Mouse (Mus musculus) hindbrain, postnatal 0 days (tissue): ENCODE measurements at regions not wholly inside any gene's neighbourhood (a gene's known extent, or its start where the extent isn't known, plus 50 kb on each side); places are given as distances from the start of the nearest gene placed in this dataset.
A peak's percentile ranks its signal among the peaks of the same experiment; 100 is the strongest.

Experiments used
- ATAC-seq: fragments of 200-750 bp; cut with Nextera tagmentation; 2 replicates; pipeline ENCODE4 v1.8.0; 2017; ENCODE audit warnings: mild to moderate bottlenecking, moderate TSS enrichment, moderate library complexity
- DNase-seq: peaks from one replicate; pipeline ENCODE4 v3.0.0-alpha.2; 2015; ENCODE audit warnings: low spot score
- H3K27ac ChIP-seq: fragments of 300-500 bp; sonication (generic); 2 replicates; pipeline ENCODE4 v1.5.1; 2014; ENCODE audit warnings: mild to moderate bottlenecking
- H3K27me3 ChIP-seq: fragments of 300-500 bp; sonication (generic); 2 replicates; pipeline ENCODE4 v1.6.1; 2014; ENCODE audit warnings: low read length, mixed read lengths; ENCODE audit not compliant: insufficient read depth
- H3K36me3 ChIP-seq: fragments of 300-500 bp; sonication (generic); 2 replicates; pipeline ENCODE4 v1.6.1; 2014; ENCODE audit warnings: low read length, mixed read lengths; ENCODE audit not compliant: insufficient read depth
- H3K4me1 ChIP-seq: fragments of 300-500 bp; sonication (generic); 2 replicates; pipeline ENCODE4 v1.6.1; 2014; ENCODE audit warnings: antibody characterized with exemption, low read length, mixed read lengths; ENCODE audit not compliant: insufficient read depth
- H3K4me2 ChIP-seq: fragments of 300-500 bp; sonication (generic); 2 replicates; pipeline ENCODE4 v1.6.1; 2014; ENCODE audit warnings: low read depth, mild to moderate bottlenecking, low read length, moderate library complexity, mixed read lengths
- H3K4me3 ChIP-seq: fragments of 300-500 bp; sonication (generic); 2 replicates; pipeline ENCODE4 v1.5.1; 2014; ENCODE audit warnings: low read length
- H3K9ac ChIP-seq: fragments of 300-500 bp; sonication (generic); replicated peaks from 2 replicates; pipeline ENCODE4 v1.6.1; 2014; ENCODE audit warnings: mild to moderate bottlenecking, low read length, moderate library complexity, mixed read lengths
- H3K9me3 ChIP-seq: fragments of 300-500 bp; sonication (generic); 2 replicates; pipeline ENCODE4 v1.6.1; 2016; ENCODE audit warnings: low read length, mixed read lengths
- CTCF ChIP-seq: IDR thresholded peaks from 2 replicates; pipeline ENCODE4 v1.5.1; 2016; ENCODE audit warnings: antibody characterized with exemption, control low read depth, low read depth
- WGBS: fragments of 180-500 bp; shearing (Covaris S2); extraction: QIAGEN DNeasy Blood & Tissue Kit; methylation state at CpG from one replicate; pipeline ENCODE4 v1.1.7; 2014; 5-methylcytosine and 5-hydroxymethylcytosine counted together

DNA sequence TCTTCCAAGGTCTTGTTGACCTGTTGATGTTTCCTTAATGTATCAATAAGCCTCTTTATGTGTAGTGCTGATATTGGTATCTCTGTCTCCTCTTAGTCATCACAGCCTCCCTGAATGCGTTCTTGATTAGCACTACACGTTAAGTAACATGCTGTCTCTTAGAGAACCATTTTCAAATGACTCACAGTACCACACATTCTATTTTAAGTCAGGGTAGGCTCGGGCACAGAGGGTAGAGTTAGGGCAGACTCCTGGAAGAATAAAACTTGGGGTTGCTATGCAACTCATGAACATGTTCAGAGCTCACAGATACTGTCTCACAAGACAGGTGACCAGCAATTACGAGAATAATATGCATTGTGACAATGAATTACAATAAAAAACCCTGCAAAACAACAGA, 320.1 kb upstream of the Sdr16c6 start:
- Histone ChIP-seq H3K27me3 (no peaks in the 10 kb centered on the region), H3K9ac (no peak overlapping the region), H3K27ac (no peak overlapping the region), H3K4me2 (no peak overlapping the region), H3K4me1 (no peaks in the 10 kb centered on the region), H3K36me3 (no peaks in the 10 kb centered on the region), H3K9me3 (no peaks in the 10 kb centered on the region), H3K4me3 (no peak overlapping the region)
- DNase-seq (no peak), ATAC-seq (no peak)
- WGBS = 80% methylated on average over 4 of the region's 4 CpGs
- no peak for TF ChIP-seq CTCF

DNA sequence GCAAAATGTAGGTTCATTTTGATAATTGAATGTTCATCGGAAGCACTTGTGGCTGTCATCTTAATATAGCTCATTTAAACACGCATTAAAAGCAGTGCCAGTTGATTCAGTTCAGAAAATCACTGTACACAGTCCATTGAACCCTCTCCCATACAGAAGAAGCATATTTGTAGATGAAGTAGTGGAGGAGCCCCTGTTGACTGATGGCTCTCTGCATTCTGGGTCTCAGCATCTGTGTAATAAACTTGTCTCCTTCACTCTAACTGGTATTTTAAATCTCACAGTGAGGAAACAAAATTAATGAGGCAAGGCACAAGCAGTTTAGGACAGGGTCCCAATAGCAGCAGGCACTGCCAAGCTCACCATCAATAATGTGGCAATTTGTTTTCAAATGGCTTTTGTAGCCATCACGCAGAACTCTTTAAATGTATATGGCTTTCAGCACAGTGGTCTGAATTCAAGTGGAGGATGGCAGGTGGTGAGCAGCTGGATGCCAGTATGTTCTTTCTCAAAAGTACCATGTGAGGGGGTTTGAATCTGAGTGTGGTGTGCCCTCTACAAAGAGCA, 302.8 kb upstream of the Sdr16c6 start:
- Histone ChIP-seq H3K27me3 (no peaks in the 10 kb centered on the region), H3K4me1 (no peaks in the 10 kb centered on the region), H3K27ac (no peak overlapping the region), H3K9ac (no peak overlapping the region), H3K9me3 (no peaks in the 10 kb centered on the region), H3K4me2 (no peak overlapping the region), H3K4me3 (no peak overlapping the region), H3K36me3 (no peaks in the 10 kb centered on the region)
- ATAC-seq (peak; percentile 35; the same call in 1 of the 2 replicates), DNase-seq (peak; percentile 11)
- TF ChIP-seq CTCF = no peak
- 73% methylated on average over 3 of the region's 3 CpGs for WGBS

DNA sequence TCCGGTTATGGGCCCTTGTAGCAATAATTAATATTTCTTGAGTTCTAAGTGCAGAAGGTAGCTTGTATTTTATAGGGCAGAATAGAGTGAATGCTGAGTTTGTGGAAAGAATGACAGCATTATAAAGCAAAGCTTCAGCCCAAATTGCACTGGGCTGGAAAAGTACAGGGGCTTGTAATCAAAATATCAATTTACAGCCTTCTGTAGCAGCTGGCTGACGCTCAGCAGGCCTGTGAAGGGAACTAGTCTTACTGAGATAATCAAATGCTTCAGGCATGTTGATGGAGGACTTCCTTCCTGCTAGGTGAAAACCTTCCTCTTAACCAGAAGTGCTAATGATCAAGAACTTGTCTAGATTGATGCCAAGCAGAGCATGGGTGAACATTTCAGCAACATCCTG, 257.9 kb upstream of the Sdr16c6 start:
- no peak for ATAC-seq

DNA sequence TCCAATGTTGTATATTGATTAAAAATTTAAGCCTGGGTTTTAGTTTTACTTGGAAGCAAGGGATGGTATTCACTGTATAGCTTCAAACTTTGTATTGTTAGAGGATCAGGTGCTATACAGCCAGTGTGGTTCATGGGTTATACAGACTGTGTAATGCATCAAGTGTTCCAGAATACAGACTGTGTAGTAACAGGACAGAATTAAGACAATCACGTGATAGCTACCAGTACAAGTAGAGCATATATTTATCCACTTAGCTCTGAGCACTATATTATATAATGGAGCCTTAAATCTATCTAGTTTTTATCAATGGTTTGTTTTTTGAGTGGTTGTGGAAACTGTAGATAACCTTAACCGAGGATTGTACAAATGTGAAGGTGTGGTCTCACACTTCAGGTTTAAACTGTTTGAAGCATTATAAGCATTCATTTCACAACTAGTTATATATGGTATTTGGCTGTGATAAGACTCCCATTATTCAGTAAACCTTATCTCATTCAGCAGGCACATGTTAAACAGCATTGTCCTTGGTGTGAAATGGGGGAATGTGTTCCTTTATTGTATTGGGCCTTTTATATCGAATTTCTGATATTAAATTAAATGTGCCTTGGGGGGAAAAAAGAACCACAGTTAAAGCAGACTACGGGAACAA, 256.3 kb upstream of the Sdr16c6 start:
- Histone ChIP-seq H3K9me3 (no peaks in the 10 kb centered on the region), H3K27ac (no peak overlapping the region), H3K9ac (no peak overlapping the region), H3K4me2 (no peak overlapping the region), H3K4me3 (no peak overlapping the region), H3K36me3 (no peaks in the 10 kb centered on the region), H3K27me3 (no peaks in the 10 kb centered on the region), H3K4me1 (no peaks in the 10 kb centered on the region)
- ATAC-seq (no peak), DNase-seq (no peak)
- no peak for TF ChIP-seq CTCF
- 81% methylated on average over 4 of the region's 4 CpGs for WGBS

More for the DNA sequence above, 257.9 kb upstream of the Sdr16c6 start:
- H3K9ac ChIP-seq = no peak overlapping the region
- H3K4me3 ChIP-seq = no peak overlapping the region
- no peaks in the 10 kb centered on the region for H3K36me3 ChIP-seq
- DNase-seq = no peak
- TF ChIP-seq CTCF = no peak
- H3K4me2 ChIP-seq = no peak overlapping the region
- WGBS = 60% methylated on average over 2 of the region's 2 CpGs
- H3K27ac ChIP-seq = no peak overlapping the region
- H3K4me1 ChIP-seq = no peaks in the 10 kb centered on the region
- no peaks in the 10 kb centered on the region for H3K9me3 ChIP-seq
- no peaks in the 10 kb centered on the region for H3K27me3 ChIP-seq

DNA sequence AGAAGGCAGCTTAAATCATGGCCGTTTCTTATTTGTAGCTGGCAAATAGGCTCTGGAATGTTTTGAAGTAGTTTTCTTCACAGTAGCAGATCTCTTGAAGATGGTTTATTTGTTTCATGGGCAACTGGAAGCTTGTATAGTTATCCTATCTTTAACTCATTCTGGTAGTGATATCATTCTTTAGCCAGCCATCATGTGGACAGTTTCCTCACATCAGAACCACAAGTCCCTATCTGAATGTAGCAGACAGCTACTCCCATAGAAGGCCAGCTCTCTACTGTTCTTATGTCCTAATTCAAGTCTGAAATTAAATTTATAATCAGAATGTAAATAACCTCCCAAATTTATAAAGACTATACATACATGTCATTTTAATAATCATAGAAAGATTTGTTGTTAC, 253.8 kb upstream of the Sdr16c6 start:
- Histone ChIP-seq H3K27me3 (no peaks in the 10 kb centered on the region), H3K27ac (no peak overlapping the region), H3K9me3 (no peaks in the 10 kb centered on the region), H3K4me2 (no peak overlapping the region), H3K4me3 (no peak overlapping the region), H3K36me3 (no peaks in the 10 kb centered on the region), H3K9ac (no peak overlapping the region), H3K4me1 (no peaks in the 10 kb centered on the region)
- ATAC-seq (no peak), DNase-seq (no peak)
- TF ChIP-seq CTCF = no peak
- 94% methylated on average over 1 of the region's 1 CpGs for WGBS

DNA sequence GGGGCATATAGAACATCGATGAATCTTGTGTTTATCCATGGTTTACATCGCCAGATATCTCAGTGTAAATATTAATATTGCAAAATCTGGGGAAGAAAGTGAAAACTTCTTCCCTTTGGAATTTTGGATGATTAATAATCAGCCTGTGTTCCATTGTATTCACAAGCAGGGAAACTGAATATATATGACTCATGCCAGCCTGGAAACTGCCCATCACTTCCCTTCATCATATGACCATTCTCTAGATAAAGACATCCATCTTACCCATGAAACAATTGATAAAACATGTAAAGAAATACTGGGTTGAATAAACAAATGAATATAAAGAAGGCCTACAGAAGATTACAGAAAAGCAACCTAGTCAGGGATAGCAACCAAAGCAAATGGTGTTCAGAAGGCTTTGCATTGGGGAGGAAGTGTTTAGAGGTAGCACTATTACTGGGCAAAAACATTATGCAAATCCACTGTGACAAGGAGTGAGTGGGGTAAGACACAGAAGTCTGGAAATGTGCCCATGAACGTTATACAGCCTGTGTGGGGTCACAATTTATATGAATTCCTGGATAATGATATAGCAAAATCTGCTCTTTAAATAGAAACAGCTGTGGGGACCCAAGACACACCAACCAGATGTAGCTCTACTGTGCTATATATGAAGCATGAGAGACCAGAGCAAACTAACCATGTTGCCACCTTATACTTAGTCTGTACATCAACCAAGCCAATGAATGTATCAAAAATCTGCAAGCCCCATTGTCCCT, 238.5 kb upstream of the Sdr16c6 start:
- no peaks in the 10 kb centered on the region for H3K27me3 ChIP-seq
- H3K27ac ChIP-seq = no peak overlapping the region
- ATAC-seq = no peak
- H3K4me1 ChIP-seq = no peaks in the 10 kb centered on the region
- WGBS = 76% methylated on average over 3 of the region's 3 CpGs
- no peak overlapping the region for H3K4me3 ChIP-seq
- no peaks in the 10 kb centered on the region for H3K36me3 ChIP-seq
- no peak overlapping the region for H3K4me2 ChIP-seq
- DNase-seq = no peak
- no peaks in the 10 kb centered on the region for H3K9me3 ChIP-seq
- H3K9ac ChIP-seq = no peak overlapping the region
- no peak for TF ChIP-seq CTCF

DNA sequence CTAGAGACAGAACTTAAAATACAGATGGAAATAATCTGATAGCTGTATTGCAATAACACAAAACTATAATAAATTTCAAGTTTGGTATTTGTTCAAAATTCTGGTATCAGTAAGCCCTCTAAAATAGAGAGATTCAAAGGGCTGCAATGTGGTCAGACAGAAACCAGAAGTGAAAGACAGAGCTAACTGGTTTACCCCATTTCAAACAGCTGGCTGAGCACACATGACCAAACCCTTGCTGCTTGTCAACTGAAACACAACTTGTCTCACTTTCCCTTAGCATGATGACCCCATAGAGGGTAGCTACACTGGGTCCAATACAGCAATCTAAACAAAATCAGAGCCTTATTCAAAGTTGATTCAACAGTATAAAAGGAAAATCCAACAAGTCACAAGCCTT, 234.2 kb upstream of the Sdr16c6 start:
- no peak overlapping the region for H3K4me2 ChIP-seq
- H3K27ac ChIP-seq = no peak overlapping the region
- no peaks in the 10 kb centered on the region for H3K9me3 ChIP-seq
- H3K27me3 ChIP-seq = no peaks in the 10 kb centered on the region
- H3K4me1 ChIP-seq = no peaks in the 10 kb centered on the region
- TF ChIP-seq CTCF = no peak
- H3K4me3 ChIP-seq = no peak overlapping the region
- H3K9ac ChIP-seq = no peak overlapping the region
- no peaks in the 10 kb centered on the region for H3K36me3 ChIP-seq
- DNase-seq = no peak
- ATAC-seq = no peak
